Mouse (Mus musculus) MN1 (cell line): ENCODE results near the gene Gm14085.
"Not testable (repeated sequence)": the region's sequence is repeated elsewhere in the genome, so short reads cannot be mapped to it uniquely, and the experiment has no call there.

Experiments
- DNase-seq: peaks from one replicate; pipeline ENCODE4 v3.0.0-alpha.2; 2016; ENCODE audit warnings: low spot score

Gene Gm14085

GRCm38 (mm10) chr2:122484641-122485040 lies at the start of gene Gm14085:
TSS of gene Gm14085 (plus strand) at chr2:122484941.
- DNase-seq: no peak

GRCm38 (mm10) chr2:122438706-122439482 lies 45.8 kb upstream of the Gm14085 start:
- DNase-seq: not testable (repeated sequence)

- not testable (repeated sequence) for DNase-seq
These were observed 44.2 kb upstream of the Gm14085 start for GRCm38 (mm10) chr2:122440521-122440920.

- DNase-seq: no peak
These were observed 43.5 kb upstream of the Gm14085 start for GRCm38 (mm10) chr2:122441000-122441933.

GRCm38 (mm10) chr2:122450351-122450750 lies 34.4 kb upstream of the Gm14085 start:
- no peak for DNase-seq

- no peak for DNase-seq
These were observed 32.3 kb upstream of the Gm14085 start for GRCm38 (mm10) chr2:122452426-122452825.

GRCm38 (mm10) chr2:122466901-122467300 lies 17.8 kb upstream of the Gm14085 start:
- DNase-seq: no peak

- DNase-seq: no peak
These were observed 17.3 kb upstream of the Gm14085 start for GRCm38 (mm10) chr2:122467351-122468013.

- no peak for DNase-seq
These were observed 15.5 kb upstream of the Gm14085 start for GRCm38 (mm10) chr2:122469221-122469620.

- DNase-seq: no peak
These were observed 8.2 kb upstream of the Gm14085 start for GRCm38 (mm10) chr2:122476585-122476984.

- DNase-seq: not testable (repeated sequence)
These were observed 954 bp upstream of the Gm14085 start for GRCm38 (mm10) chr2:122483787-122484186.

- not testable (repeated sequence) for DNase-seq
These were observed 913 bp downstream of the Gm14085 start for GRCm38 (mm10) chr2:122485654-122486053.

- not testable (repeated sequence) for DNase-seq
These were observed 1.4 kb downstream of the Gm14085 start for GRCm38 (mm10) chr2:122486122-122486521.

GRCm38 (mm10) chr2:122486674-122487073 lies 1.9 kb downstream of the Gm14085 start:
- no peak for DNase-seq

- not testable (repeated sequence) for DNase-seq
These were observed 45.0 kb downstream of the Gm14085 start for GRCm38 (mm10) chr2:122529696-122530095.

GRCm38 (mm10) chr2:122531290-122531689 lies 46.5 kb downstream of the Gm14085 start:
- DNase-seq: no peak

- no peak for DNase-seq
These were observed 47.0 kb downstream of the Gm14085 start for GRCm38 (mm10) chr2:122531726-122532125.

GRCm38 (mm10) chr2:122532136-122532801 lies 47.5 kb downstream of the Gm14085 start:
- DNase-seq: no peak

GRCm38 (mm10) chr2:122532802-122533186 lies 48.1 kb downstream of the Gm14085 start:
- no peak for DNase-seq

GRCm38 (mm10) chr2:122533378-122533777 lies 48.6 kb downstream of the Gm14085 start:
- DNase-seq: no peak

- no peak for DNase-seq
These were observed 49.9 kb downstream of the Gm14085 start for GRCm38 (mm10) chr2:122534671-122535070.

GRCm38 (mm10) chr2:122558317-122558716 lies 73.6 kb downstream of the Gm14085 start:
- DNase-seq: peak; percentile 18
